Mouse (Mus musculus) WW6 (cell line): ENCODE results near the gene Mipep.

Experiments used
- DNase-seq: peaks from one replicate; pipeline ENCODE4 v3.0.0-alpha.2; 2013; ENCODE audit warnings: low read depth, low spot score

The Mipep gene

DNA sequence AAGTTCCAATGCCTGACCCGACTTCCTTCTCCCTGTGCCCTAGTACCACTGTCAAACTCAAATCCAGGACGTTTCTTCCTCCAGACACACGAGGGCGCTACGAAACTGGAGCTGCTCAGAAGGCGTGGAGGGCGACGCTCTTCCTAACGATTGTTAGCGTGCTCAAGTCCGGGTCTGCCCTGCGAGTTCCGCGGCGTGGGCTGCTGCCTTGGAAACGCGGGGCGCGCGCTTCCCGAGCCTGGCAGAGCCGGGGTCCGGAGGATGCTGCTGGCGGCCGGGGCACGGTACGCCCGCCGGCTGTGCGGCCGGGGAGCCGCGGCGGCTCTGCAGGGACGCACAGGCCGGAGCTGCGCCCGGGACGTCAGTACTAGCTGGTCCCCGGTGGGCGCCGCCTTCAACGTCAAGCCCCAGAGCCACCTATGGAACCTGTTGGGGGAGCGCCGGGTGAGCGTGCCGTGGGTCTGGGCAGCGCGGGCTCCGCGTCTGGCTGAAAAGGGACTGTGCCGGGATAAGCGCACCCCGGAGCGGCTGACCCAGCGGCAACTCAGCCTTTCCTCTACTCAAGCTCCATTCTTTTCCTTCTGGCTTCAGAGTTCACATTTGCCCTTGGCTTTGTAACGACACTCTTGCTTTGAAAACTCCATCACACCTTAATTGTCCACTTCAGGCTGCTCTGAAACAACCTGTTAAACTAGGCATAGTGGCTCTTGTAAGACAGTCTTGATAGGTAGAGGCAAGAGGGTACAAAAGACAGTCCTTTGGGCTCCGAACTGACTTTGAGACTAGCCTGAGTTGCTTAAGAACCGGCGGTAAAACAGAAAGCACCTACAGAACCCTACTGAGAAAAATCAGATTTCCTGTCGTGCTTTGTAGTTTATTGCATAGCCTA, at the start of gene Mipep:
Gene Mipep, plus strand, starts transcription at position 147 of the 889 bp plus-strand sequence.
- DNase-seq, result peak; percentile 80

DNA sequence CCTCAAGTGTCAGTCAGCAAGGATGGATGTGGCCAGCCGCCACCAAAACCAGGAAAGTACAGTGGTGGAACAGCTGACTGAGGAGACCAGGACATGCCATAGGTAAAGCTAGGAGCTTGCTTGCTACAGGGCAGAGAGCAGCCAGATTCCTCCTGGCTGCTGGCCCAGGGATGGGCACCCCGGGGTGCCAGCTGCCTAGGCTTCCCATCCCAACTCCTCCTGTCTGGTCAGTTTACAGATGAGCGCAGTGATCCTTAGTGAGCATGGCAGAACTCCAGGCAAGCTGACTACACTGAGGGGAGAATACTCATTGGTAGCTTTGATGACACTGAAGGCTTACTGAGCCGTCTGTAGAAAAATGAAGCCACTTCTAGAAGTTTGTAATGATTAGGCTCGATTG, 49.2 kb upstream of the Mipep start:
- DNase-seq, result no peak

DNA sequence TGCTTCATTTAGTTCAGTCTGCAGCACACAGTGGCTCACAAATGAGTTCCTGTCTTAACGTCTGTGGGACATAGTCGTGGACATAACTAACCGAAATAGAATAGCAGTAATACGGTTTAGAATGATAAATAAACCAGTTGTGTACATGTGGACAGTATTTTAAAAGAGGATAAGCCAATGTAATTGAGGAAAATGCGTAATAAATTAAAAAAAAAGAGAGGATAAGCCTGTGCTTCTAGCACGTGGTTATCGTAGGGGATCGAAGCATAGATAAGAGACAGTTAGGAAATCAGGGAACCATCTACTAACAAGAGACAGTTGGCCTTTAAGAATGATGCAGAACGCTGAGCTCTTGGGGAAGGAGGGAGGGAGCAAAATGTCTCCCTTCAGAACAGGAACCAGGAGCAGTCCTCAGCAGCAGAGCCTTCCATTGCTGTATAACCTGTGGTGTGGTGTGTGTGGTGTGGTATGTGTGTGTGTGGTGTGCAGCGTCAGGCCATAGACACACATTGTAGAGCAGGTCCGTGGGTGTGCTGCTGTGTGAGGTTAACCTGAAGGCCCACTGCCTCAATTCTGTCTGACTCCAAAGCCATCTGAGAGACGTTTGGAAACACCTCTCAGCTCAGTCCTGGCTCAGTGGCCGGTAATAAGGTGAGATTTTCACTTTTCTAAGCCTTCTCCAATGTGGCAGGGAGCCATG, 48.4 kb upstream of the Mipep start:
- DNase-seq, result no peak

DNA sequence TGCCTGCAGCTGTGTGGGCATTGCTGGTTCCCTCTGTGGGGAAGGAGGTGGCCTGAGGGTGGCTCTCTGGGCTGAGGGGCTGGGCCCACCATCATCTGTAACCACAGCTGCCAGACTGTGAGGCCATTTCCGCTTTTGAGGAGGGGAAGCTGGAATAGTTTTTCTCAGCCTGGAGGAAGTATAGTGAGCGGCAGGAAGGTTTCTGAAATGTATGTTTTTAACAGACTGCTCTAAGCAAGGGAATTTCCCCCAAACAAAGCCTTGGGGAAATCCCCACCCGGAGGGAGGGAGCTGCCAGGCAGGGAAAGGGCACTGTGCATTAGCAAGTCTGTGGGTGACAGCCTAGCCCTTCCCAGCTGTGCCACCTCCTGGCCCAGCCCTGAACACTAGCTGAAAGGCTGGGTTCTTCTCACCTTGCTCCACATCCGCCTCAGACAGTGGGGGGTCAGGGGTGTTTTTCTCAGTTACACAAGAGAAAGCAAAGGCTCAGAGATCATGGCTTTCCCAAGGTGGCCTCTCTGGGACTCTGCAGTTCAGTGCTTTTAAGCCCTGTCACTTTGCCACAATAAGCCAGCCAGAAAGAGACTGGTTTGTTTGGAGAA, 47.7 kb upstream of the Mipep start:
- peak; percentile 29 for DNase-seq

DNA sequence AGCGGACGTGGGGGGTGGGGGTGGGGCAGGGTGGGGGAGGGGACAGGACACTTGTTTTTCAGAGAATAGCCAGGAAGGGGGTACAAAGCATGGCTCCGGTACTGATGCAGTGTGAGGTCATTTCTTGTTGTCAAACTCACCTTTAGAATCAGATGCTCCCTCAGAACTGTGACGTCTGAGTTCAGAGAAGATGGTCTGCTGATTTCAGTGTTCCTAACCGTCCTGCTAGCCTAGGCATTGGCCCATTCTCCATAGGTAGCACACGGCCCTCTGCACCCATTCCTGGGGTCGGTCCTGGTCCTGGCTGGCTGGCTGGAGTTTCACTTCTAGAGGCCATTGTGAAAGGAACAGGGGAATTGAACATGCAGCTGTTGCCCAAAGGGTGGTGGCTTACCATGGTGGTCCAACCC, 47.2 kb upstream of the Mipep start:
- DNase-seq, result no peak

DNA sequence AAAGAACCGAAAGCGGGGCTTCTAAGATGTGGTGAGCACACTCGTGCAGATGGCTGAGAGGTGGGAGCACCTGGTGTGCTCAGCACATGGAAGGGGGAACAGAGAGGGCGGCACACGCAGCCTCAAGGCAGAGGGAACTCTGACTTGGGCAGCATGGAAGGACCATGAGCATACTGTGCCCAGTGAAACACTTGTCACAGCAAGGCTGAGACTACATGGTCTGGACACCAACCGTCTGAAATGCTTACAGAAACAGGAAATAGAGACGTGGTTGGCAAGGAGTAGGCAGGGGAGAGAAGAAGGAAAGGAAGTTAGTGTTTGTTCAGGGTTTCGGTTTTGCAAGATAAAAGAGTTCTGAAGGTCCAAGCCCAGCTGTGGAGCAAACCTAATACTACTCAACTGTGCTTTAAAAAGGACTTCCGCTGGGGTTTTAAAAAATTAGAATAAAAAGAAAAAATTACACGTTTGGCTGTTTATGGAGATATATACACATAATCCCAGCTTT, 45.9 kb upstream of the Mipep start:
- DNase-seq, result no peak

DNA sequence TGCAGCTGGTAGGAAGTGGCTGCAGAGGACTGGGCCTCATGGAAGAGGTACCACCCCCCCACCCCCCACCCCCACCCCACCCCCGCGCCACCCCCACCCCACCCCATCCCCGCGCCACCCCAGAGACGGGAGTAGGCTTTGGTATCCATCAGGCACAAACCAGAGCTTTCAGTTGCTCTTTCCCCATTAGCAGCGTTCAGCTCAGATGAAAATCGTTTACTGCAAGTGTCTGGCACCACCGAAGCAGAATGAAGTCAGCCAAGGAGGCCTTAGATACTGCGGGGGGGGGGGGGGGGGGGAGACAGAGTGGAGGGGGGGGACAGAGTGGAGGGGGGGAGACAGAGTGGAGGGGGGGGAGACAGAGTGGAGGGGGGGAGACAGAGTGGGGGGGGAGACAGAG, 45.2 kb upstream of the Mipep start:
- no peak for DNase-seq

DNA sequence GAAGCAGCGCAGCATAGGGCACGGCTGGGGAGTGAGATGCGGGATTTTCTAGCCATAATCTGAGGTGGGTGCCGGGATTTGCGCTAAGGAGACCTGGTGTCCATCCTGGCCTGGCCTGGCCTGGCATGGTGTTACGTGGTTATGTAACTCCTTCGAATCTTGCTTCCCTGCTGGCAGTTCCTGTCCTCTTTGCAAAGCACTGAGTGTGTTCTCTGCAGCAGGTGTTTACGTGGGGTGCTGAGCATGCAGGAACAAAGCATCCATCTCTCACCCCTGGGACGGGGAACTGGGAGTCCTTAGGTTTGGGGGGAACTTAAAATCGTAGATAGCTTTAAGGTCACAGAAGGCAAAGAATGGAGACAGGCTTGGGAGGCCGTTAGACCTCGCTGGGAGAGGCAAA, 44.8 kb upstream of the Mipep start:
- DNase-seq, result no peak

DNA sequence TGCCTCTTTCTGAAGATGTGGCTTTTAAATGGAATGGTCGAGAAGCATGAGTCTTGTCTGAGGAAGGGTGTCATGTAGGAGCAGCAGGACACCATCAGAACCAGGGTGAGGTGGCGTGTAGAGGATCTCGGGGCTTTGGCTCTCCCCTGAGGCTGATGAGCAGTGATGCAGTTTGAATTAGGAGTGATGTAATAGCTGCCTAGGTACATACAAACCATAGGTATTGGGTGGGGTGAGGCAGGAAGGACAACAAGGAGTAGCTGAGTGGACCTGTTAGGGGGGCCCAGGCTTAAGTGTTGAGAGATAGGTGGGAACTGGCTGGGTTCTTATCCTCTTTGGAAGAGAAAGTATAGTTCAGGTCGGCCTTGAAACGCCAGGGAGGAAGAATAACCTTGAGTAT, 43.9 kb upstream of the Mipep start:
- no peak for DNase-seq

DNA sequence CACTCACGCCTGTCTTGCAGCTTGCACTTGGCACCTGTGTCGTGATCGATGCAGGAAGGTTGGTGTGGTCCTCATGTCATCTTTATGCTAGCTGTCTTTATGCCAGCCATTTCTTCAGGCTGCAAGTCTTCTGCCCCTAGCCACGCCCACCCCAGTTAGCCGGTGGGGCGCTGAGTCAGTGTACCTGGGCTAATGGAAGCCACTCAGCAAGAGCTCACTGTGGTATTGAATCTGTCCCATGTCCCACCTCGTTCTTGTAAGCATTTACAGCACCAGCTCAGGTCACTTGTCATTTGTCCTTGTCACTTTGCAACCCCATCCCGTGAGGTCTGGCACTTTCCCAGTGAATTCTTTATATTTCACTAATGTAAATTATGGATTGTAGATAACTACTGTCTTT, 43.3 kb upstream of the Mipep start:
- no peak for DNase-seq

DNA sequence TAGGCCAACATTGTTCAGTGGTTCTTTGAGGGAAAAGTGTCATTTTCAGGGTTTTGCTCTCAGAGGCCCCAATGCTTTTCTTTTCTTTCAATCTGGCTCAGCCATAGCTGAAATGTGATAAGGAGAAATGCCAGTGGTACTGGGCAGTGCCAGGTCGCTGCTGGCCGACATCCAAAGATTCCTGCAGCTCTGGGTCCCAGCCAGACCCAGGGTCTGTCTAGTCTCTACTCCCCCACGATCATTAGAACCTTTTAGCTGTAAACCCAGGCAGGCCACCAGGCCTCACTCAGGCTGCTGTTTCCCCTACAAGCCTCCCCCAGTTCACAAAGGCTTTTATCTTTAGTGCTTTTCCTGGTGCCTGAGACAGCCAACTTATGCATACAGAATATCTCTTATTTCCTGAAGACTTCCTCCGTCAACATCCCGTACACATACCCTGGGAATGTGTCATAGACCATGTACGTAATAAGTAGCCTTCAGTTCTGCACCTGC, 42.8 kb upstream of the Mipep start:
- DNase-seq, result no peak

DNA sequence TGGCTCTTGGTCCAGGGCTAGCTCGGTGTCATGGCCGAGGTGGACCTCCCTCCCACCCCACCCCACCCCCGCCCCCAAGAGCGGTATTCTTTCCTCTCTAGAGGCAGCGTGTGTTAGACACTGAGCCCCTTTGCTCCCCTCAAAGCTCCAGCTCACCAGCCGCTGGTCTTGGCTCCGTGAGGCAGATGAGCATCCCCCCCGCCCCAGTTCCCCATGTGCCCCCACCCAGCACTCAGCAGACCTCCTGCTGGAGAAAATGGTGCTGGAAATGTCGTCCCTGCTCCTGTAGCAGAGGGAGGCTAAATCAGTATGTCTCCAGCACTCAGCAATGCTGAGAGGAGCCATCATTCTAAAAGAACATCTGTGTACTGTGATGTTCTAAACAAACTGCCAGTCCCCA, 40.7 kb upstream of the Mipep start:
- DNase-seq, result no peak

DNA sequence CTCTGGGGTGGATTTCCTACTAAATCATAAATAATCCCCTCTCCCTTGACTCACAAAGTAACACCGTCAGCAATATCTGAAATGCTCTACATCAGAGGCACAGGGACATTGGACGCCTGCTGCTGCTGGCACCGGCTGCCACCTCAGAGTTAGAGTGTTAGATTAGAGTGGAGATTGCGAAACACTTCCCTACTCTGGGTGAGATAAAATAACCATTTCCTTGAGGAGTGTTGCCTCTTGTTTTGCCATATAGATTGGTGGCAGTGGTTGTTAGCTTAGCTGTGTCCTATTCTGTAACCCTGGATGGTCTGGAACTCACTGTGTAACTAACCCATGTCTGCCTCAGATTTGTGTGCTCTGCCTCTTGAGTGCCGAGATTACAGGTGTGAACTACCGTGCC, 39.2 kb upstream of the Mipep start:
- DNase-seq, result no peak

DNA sequence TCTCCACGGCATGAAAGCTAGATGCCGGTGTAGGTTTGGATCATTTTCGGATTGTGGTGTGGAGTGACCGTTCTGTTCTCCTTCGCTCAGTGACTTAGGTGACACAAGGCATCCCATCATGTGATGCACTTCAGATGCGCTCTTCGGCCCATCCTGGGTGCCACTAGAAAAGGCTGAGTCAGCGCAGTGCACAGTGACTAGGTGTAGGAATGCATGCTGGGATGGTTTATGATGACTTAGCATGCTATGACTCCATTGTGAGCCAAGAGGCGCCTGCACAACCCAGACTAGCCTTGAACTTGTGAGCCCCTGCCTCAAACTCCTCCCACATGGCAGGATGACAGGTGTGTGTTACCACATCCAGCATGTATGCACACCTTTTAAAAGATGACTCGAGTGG, 38.2 kb upstream of the Mipep start:
- no peak for DNase-seq

DNA sequence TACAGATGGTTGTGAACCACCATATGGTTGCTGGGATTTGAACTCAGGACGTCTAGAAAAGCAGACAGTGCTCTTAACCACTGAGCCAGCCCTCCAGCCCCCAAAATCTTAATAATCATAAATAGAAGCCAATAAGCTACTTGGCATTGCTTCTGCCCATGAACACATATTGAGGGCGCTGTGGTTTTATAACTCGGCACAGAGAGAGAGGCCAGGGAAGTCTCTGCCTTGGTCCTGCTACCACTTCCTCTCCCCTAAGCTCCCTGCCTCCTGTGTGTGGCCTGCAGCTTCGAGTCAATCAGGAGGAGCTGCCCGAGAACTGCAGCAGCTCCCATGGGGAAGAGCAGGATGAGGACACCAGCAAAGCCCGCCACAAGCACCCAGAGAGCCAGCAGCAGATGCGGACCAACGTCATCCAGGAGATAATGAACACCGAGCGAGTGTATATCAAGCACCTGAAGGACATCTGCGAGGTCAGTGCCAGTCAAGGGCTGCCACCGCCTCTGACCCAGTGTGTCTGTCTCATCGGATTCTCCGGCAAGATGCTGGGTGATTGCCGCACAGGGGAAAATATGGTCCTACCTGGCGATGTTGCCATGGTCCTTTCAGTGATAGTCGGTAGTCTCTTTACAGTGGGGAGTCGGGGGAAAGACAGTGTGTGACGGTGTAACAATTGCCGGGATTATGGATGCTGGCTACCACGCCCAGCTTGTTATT, 37.1 kb upstream of the Mipep start:
- DNase-seq, result no peak

DNA sequence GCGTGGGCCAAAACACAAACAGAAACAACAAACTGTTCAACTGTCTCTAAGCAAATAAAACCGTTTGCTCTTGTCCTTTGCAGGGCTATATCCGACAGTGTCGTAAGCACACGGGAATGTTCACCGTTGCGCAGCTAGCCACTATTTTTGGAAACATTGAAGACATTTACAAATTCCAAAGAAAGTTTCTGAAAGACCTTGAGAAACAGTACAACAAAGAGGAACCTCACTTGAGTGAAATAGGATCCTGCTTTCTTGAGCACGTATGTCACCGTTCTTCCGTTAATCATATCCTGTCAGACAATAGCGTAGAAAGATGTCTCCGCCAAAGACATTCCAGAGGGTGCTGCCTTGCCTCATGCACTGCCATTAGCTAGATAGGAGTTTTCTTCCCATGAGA, 34.5 kb upstream of the Mipep start:
- DNase-seq, result no peak

DNA sequence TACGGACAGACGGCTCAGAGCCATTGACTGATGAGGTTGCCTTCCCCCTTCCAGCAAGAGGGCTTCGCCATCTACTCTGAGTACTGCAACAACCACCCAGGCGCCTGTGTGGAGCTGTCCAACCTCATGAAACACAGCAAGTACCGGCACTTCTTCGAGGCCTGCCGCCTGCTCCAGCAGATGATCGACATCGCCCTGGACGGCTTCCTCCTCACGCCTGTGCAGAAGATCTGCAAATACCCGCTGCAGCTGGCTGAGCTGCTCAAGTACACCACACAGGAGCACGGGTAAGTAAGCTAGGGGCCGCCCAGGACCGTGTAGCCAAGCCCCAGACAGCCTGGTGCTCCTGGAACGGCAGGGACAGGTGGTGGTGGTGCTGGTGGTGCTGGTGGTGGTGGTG, 32.8 kb upstream of the Mipep start:
- no peak for DNase-seq

DNA sequence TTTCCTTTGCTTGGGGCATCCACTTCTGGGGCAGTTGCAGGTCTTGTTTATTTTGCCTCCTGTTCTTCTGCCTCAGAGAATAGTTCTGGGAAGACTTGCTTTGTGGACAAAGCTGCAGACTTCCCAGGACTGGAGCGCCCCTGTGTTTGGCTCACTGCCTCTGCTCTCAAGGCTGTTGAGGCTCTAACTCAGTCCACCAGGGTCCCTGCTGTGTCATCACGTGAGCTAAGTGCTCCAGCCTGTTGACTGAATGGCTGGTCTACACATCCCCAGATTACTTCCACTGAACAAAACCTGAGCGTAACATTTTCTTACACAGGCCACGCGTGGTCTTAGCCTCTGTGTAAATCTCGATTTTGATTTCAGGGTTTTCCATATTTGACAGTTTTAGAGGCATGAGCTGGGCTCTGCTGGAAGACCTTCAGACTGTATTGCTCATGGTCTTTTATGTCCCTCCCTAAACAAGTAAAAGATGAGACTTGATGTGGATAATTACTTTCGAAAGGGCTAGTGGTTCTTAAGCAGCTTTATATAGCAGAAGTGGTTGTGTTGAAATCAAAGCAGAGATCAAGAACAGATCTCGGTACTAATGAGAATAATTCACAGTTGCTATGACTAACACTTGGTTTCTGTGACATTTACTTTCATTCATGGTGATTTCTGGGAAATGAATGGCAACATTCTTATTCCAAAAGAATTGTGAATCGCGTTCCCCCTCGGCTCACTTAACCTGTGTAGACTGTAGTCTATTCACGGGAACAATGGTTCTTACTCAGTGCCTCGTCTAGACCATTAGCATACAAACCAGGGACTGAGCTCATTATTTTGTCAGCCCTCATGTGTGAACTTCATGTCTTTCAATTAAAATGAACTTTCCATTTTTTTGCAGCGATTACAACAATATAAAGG, 31.2 kb upstream of the Mipep start:
- DNase-seq, result no peak

DNA sequence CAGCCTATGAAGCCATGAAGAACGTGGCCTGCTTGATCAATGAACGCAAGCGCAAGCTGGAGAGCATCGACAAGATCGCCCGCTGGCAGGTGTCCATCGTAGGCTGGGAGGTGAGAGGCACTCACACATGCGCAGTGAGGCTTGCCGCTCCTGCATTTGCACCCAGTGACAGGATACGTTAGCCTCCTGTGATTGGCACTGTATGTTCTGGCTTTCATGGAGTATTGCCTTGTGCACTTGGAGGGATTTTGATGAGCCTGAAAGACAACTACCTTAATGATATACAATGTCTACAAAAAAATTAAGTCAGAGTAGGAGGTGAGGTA, 30.6 kb upstream of the Mipep start:
- DNase-seq, result no peak

DNA sequence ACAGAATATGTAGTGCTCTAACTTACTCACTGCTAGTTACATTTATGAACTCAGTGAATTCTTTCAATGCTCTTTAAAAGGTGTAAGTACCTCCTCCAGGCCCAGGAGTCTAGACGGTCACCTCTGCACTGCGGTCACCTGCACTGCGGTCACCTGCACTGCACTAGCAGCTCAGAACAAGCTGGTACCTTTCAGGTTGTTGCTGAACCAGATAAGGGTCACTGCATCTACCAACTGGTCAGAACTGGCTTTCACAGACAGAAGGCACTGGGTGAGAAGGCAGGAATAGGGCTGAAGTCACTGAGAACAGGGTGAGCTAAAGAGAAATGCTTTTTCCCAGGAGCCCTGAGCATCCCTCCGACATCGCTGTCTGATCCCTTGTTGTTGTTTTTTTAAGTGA, 29.7 kb upstream of the Mipep start:
- no peak for DNase-seq

DNA sequence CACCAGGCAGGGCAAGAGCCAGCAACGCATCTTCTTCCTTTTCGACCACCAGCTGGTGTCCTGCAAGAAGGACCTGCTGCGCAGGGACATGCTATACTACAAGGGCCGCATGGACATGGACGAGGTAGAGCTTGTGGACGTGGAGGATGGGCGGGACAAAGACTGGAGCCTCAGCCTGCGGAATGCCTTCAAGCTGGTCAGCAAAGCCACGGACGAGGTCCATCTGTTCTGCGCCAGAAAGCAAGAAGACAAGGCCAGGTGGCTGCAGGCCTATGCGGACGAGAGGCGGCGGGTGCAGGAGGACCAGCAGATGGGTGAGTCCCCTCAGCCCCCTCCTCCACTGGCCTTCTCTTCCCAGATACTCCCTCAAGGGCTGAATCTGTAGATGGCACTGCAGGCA, 28.1 kb upstream of the Mipep start:
- DNase-seq, result no peak
